Mouse (Mus musculus): Measurements from ENCODE around the gene Myh2. TPM values are rescaled to one million over a fixed set of nuclear protein-coding genes. Genes with fewer than 3 reads are reported as not detected.

Myh2 gene
- total RNA-seq, 2 experiments from 2014 or later = not detected

GRCm38 (mm10) chr11:67235639-67236358, 65.0 kb downstream of the Myh2 start:
- intact Hi-C loops (cut with DNase I) = loop anchor here (2.0 kb wide), 1 partner anchor 123 kb away; no protein-coding TSS in a partner anchor
- DNase-seq (ENCODE audit: low spot score) = no peak

- intact Hi-C loops (cut with DNase I) = no loop called here
- DNase-seq (ENCODE audit: low spot score) = no peak
Observed at GRCm38 (mm10) chr11:67236799-67237198, 66.0 kb downstream of the Myh2 start.

- intact Hi-C loops (cut with DNase I) = no loop called here
- no peak for DNase-seq (ENCODE audit: low spot score)
Observed at GRCm38 (mm10) chr11:67237481-67238079, 66.8 kb downstream of the Myh2 start, which contains the start of gene Myh4. Gene Myh4, plus strand, starts transcription at chr11:67238029.

GRCm38 (mm10) chr11:67241051-67241450, 70.2 kb downstream of the Myh2 start:
- intact Hi-C loops (cut with DNase I) = no loop called here
- no peak for DNase-seq (ENCODE audit: low spot score)

Other genes with a start within 250 kb of the Myh2 start
- gene Tmem238l, start 214.4 kb upstream of the Myh2 start, total RNA-seq (2021) = not detected
- gene Tmem220, start 145.9 kb upstream of the Myh2 start, total RNA-seq (2021) = 1 to 10 TPM; 1.4 to 1.5 TPM
- gene Adprm, start 118.4 kb upstream of the Myh2 start, total RNA-seq (2021) = 10 to 100 TPM; 13.3 to 14.5 TPM
- gene Sco1, start 118.4 kb upstream of the Myh2 start, total RNA-seq (2021) = 10 to 100 TPM; 19.0 to 19.5 TPM
- gene Myh3, start 92.7 kb upstream of the Myh2 start, total RNA-seq (2021) = not detected
- not detected for gene Myh1, start 29.0 kb downstream of the Myh2 start, total RNA-seq (2021)
- under 1 TPM in 1 of 2 experiments, not detected in 1; 0.03 TPM for gene Myh4, start 67.0 kb downstream of the Myh2 start, total RNA-seq (2021)
- gene Myh8, start 106.1 kb downstream of the Myh2 start, total RNA-seq (2021) = under 1 TPM in 1 of 2 experiments, not detected in 1; 0.05 TPM
- not detected for gene Myh13, start 150.6 kb downstream of the Myh2 start, total RNA-seq (2021)

Measured in heart, postnatal 25 days (tissue).